Mouse (Mus musculus): ENCODE data around the gene Cbr1.

The Cbr1 gene

DNA sequence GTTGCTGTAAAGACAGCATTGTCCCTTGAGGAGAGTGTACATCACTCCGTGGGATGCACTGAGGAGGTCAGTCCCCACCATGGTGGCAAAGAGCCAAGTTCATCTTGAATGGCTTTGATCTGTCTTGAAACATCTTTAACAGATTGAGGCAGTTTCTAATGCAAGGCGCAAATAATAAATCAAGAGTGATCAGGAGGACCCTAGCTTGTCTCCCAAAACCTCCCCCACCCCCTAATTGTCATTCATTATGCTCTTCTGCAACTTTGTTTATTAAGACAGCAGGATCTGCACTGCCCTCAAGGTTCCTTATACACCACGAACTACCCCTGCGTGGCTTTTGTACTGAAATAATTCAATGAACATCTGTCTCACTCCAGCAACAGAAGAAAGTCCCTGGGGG, at the start of gene Cbr1:
TSS of gene Cbr1 (plus strand) at position 301 of the 400 bp plus-strand sequence.
- no peak for DNase-seq (ENCODE audit: low spot score)

DNA sequence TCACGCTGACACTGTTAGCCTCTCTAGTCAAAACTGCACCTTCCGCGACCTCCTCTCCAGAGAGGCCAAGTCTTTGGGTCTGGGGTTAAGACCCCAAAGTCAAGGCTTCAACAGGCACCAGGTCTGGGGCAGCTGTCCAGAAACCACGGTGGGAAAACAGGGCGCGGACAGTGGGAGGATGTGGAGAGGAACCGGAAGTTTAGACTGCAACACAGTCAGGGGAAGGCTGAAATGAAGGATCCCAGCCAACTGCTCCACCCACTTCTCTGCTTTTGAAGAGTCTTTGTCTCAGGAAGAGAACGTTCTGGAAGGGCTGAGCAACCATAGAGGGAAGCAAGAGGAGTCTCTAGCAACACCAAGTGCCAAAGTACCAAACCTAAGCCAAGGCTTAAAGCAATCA, 48.0 kb upstream of the Cbr1 start:
- DNase-seq (ENCODE audit: low spot score) = no peak

GRCm38 (mm10) chr16:93558499-93558898, 47.2 kb upstream of the Cbr1 start:
- no peak for DNase-seq (ENCODE audit: low spot score)

GRCm38 (mm10) chr16:93572383-93572782, 33.3 kb upstream of the Cbr1 start:
- DNase-seq (ENCODE audit: low spot score) = no peak

DNA sequence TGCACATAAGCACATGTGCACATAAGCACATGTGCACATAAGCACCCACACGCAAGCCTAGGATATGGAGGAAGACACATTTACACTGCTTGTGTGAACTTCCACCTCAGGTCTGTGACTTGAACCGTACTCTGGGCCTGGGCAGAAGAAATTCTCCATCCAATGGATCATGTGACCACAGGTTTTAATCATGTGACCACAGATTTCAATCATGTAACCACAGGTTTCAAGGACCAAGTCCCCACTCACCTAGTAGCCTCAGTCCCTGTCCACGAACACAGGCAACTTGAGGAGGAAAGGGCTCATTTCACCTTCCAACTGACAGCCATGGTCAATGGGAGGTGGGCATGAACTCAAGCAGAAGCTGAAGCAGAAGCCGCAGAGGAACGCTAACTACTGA, 32.2 kb upstream of the Cbr1 start:
- DNase-seq (ENCODE audit: low spot score) = no peak

DNA sequence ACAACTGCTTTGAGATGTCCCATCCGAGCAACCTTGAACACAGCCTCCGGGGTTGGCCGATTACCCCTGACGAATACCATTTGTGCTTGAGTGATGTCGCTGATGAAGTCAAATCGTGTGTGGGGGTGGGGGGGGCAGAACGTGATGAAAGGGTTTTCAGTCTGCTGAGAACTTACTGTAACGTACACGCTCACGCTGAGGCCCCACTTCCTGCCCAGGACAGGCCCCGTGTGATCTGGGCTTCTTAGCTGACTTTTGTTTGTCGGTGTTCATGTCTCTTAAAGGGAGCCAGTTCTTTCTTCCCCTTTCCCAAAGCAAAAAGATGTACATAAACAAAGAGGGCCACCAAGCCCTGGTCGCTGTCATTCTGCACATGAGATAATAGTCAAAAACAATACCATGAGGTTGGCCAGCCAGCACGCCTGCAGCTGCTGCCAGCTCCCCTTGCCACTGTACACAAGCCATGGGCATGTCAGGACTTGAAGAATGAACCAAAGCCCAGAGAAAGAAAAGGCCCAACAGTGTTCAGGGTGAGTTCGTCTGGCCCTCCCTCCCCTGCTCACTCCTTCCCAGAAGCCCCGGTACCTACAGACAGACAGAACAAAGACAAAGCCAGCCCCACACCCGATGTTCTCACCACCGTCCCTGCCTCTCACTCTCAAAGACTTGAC, 31.0 kb upstream of the Cbr1 start:
- no peak for DNase-seq (ENCODE audit: low spot score)

DNA sequence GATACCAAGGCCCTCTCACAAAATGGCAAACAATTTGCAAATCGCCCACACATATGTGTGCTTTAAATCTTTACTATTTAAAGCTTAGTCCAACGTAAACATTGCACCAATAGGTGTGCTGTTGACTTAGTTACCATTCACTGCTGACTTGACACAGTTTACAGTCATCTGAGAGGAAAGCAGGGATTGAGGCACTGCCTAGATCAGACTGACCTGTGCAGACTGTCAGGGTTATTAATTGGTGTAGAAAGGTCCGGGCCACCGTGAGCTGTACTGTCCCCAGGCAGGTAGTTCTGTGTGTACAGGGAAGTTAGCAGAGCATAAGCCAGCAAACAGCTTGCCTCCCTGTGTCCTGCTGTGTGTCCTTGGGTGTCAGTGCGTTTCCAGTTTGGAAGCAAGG, 30.1 kb upstream of the Cbr1 start:
- no peak for DNase-seq (ENCODE audit: low spot score)

GRCm38 (mm10) chr16:93576412-93577082, 29.1 kb upstream of the Cbr1 start:
- DNase-seq (ENCODE audit: low spot score) = peak; percentile 88

- no peak for DNase-seq (ENCODE audit: low spot score)
Measured at GRCm38 (mm10) chr16:93578346-93579005, 27.2 kb upstream of the Cbr1 start.

DNA sequence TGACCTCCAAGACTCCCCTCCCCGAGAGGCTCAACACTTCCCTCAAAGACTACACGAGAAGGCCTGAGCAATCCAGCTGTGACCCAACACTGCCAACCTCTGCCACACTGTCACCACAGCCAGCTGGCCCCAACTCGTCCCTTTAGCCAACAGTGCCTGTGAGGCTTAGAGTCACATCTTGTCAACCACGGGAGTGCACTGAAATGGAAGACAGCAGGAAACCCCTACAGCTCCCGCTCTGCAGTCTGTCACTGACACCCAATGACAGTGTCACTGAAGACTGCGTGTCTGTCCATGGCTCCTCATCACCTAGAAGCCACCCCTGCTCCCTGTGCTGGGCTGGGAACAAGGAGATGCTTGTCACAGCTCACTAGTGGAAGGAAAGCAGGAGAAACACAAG, 24.5 kb upstream of the Cbr1 start:
- DNase-seq (ENCODE audit: low spot score) = peak; percentile 90

GRCm38 (mm10) chr16:93584976-93585702, 20.5 kb upstream of the Cbr1 start:
- DNase-seq (ENCODE audit: low spot score) = no peak

DNA sequence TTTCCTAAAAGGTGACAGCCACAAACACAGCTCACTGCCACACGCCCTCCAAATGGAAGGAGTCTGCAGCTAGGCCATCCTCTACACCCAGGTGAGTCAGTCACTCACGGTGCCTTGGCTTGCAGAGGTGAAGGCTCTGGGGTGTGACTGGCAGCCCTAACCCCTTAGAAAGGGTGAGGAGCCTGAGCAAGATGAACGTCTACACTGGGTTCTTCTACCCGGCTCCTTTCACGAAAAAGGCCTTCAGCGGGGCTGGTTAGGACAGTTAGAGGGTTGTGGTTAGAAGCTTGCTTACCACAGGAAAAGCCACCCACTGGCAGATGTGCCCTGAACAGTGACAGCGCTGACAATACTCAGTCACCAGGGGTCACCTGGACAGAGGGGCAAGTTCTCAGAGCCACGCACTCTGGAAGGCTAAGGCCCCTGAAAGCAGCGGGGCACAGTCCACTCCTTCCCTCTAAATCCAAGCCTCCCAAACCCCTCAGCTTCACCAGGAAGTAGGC, 19.9 kb upstream of the Cbr1 start:
- DNase-seq (ENCODE audit: low spot score) = no peak

GRCm38 (mm10) chr16:93586382-93586781, 19.3 kb upstream of the Cbr1 start:
- no peak for DNase-seq (ENCODE audit: low spot score)

DNA sequence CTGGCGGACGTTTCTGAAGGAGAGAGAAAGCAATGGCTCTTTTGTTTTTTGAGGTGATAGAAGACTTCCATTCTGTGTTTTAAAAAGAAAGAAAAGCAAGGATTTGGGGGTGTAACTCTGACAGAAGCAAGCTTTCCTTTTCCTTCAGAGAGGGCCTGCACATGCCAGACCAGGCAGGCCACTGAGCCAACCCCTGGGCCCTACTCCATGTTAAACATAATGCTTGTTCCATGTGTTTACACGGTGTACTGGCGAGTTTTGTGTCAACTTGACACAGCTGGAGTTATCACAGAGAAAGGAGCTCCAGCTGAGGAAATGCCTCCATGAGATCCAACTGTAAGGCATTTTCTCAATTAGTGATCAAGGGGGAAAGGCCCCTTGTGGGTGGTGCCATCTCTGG, 17.4 kb upstream of the Cbr1 start:
- DNase-seq (ENCODE audit: low spot score) = no peak

DNA sequence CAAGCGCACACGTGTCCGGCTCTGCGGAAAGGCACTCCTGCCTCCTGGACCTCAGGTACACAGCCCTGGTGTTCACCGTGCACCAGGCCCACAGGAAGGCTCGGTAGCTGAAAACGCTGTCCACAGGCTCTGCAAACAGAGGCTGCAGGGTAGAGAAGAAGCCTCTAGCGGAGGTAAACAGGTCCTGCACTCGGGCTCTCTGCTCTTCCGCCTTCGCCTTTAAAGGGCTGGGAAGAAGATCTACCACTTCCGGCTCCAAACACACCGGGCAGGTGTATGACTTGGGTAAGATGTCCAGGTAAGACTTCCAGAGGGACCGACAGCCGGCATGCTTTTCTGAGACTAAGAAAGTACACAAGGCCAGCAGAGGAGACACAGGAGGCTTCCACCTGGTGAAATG, 14.7 kb upstream of the Cbr1 start:
- no peak for DNase-seq (ENCODE audit: low spot score)

- DNase-seq (ENCODE audit: low spot score) = peak; percentile 45
Measured at GRCm38 (mm10) chr16:93591450-93592430, 13.9 kb upstream of the Cbr1 start.

- DNase-seq (ENCODE audit: low spot score) = no peak
Measured at GRCm38 (mm10) chr16:93592711-93593110, 12.9 kb upstream of the Cbr1 start.

DNA sequence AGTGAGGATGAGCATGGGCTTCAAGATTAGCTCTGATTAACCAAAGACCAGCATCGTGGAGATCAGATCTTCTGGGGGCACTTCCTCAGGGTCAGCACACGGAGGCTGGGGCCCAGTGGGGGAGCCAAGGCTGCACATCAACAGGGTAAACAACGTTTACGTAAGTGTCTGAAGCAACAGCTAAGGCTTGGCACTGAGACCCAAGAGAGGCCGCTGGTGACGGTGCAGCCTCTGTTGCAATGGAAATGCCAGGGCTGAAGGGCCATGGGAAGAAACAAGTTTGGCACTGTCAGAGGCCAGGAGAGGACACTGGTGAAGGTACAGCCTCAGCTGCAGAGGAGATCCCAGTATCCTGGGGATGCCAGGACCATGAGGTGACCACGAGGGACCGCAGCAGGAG, 12.2 kb upstream of the Cbr1 start:
- peak; percentile 78 for DNase-seq (ENCODE audit: low spot score)

DNA sequence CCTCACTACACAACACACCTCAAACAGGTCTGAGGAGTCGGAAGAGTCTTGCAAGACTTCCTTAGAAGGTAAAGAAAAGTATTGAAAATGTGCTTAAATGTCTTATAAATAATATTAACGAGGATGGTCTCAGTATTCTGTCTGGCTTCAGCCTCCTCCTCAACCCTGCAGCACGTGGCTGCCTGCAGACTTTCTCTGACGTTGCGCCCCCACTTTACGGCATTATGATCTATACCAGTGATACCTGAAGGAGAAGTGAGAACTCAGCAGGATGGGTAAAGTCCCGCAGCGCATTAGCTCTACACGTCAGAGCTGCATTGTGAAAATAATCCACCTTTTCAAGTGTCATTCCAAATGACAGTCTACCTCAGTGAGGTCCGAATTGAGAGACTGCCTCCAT, 11.2 kb upstream of the Cbr1 start:
- DNase-seq (ENCODE audit: low spot score) = no peak

- DNase-seq (ENCODE audit: low spot score) = no peak
Measured at GRCm38 (mm10) chr16:93595766-93596165, 9.9 kb upstream of the Cbr1 start.

GRCm38 (mm10) chr16:93596807-93597206, 8.8 kb upstream of the Cbr1 start:
- DNase-seq (ENCODE audit: low spot score) = no peak
